ENCODE assay signal across 11 mouse cellular contexts in the genomic region with DNA sequence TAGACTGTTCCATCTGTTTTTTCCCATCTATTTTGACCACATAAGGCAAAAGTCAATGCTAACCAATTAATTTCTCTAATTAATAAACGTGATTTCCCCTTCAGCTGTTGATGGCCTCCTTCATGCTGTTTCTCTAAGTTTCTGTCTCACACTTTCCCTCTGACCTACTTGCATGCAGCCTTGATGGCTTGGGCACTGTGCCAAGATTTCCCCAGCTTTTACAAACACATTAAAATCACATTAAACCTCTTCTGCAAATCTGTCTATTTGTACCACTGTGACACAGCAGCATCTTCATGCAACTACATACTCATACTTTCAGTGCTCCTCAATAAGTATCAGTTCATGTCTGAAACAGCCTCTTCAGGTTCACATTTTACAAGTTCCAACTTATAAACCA.
A peak's percentile ranks its signal among the peaks of the same experiment; 100 is the strongest.
DNase-seq lines count a peak whose midpoint lies in the region; ATAC-seq and TF ChIP-seq lines count a peak whose summit lies in the region.
"Had no signal": no experiment of that assay in that cellular context is flagged by ENCODE, and none has a peak within 500 bp of the region (broad histone marks: within the 10 kb centered on the region; RNA-seq: fewer than 3 reads in every experiment).

No protein-coding gene starts in this region.

- ATAC-seq in cerebellum, adult (ENCODE audit: insufficient number of reproducible peaks, low FRiP score, low TSS enrichment) = no peak
- no peak for ATAC-seq in neural tube, embryonic 11.5 days (ENCODE audit: insufficient read depth, low FRiP score, low TSS enrichment)

- H3K9me3 ChIP-seq in neural tube, embryonic 11.5 days (ENCODE audit: control insufficient read depth, low read length) = no peaks in the 10 kb centered on the region
- H3K9me3 ChIP-seq: limb, embryonic 13.5 days had no signal

- TF ChIP-seq CTCF in brain, embryonic 14.5 days (IDR thresholded peaks at IDR 0.05; ENCODE audit: borderline replicate concordance, extremely low read depth, insufficient read depth, insufficient read length) = no peak

- no peak overlapping the region for H3K4me3 ChIP-seq in neural tube, embryonic 11.5 days (ENCODE audit: low read depth, low read length)
- H3K4me3 ChIP-seq: limb, embryonic 13.5 days had no signal

- TF ChIP-seq POLR2A in brain, embryonic 14.5 days (IDR thresholded peaks at IDR 0.05; ENCODE audit: borderline replicate concordance, extremely low read depth, insufficient read depth, insufficient read length, poor library complexity, severe bottlenecking) = no peak

- no peak overlapping the region for H3K9ac ChIP-seq in neural tube, embryonic 11.5 days (ENCODE audit: low read length)
- H3K9ac ChIP-seq: limb, embryonic 13.5 days had no signal

- H3K27ac ChIP-seq in neural tube, embryonic 11.5 days (ENCODE audit: low read depth, low read length) = no peak overlapping the region
- H3K27ac ChIP-seq: limb, embryonic 13.5 days had no signal

- no peaks in the 10 kb centered on the region for H3K4me1 ChIP-seq in neural tube, embryonic 11.5 days (ENCODE audit: control insufficient read depth, insufficient read depth, low read length)
- H3K4me1 ChIP-seq: limb, embryonic 13.5 days had no signal

- DNase-seq in cerebellum, adult 9-10 months = peak; percentile 3
- DNase-seq in kidney, postnatal 10 days = peak; percentile 42
- DNase-seq in kidney, adult 9 months = no peak
- DNase-seq in neural tube, embryonic 11.5 days (ENCODE audit: low spot score) = peak; percentile 11
- no peak for DNase-seq in neural tube, embryonic 10.5 days (ENCODE audit: extremely low spot score, low spot score)
- DNase-seq in brain, embryonic 14.5 days (ENCODE audit: low read depth) = peak; percentile 77
- DNase-seq in urinary bladder, adult 18-20 months (ENCODE audit: low spot score in 2 of 2) = no peak
- DNase-seq: heart, postnatal 10 days; kidney, adult 8-10 months had no signal

- H3K36me3 ChIP-seq in neural tube, embryonic 11.5 days (ENCODE audit: control insufficient read depth, insufficient read depth, low read length) = no peaks in the 10 kb centered on the region
- H3K36me3 ChIP-seq: limb, embryonic 13.5 days had no signal

- 63% methylated on average over 1 of the region's 1 CpGs for WGBS in neural tube, embryonic 11.5 days

- H3K4me2 ChIP-seq in neural tube, embryonic 11.5 days (ENCODE audit: low read depth) = no peak overlapping the region
- H3K4me2 ChIP-seq: limb, embryonic 13.5 days had no signal

- no peaks in the 10 kb centered on the region for H3K27me3 ChIP-seq in neural tube, embryonic 11.5 days (ENCODE audit: control insufficient read depth, insufficient read depth, low read length)
- H3K27me3 ChIP-seq: limb, embryonic 13.5 days had no signal

Comparison
In these comparisons a context has a peak if more than half of its experiments do, and no peak if none do; other contexts are left out.
1. DNase-seq: peak in cerebellum, adult 9-10 months (single experiment), kidney, postnatal 10 days (single experiment), neural tube, embryonic 11.5 days (single experiment) and brain, embryonic 14.5 days (single experiment); none in kidney, adult 9 months (single experiment), neural tube, embryonic 10.5 days (single experiment) and urinary bladder, adult 18-20 months (0 of 2).